Mouse (Mus musculus) B cell, adult 62 days (primary cell): ENCODE data around the gene Zfp54. TPM values are rescaled to one million over a fixed set of nuclear protein-coding genes. Genes with fewer than 3 reads are reported as not detected.

Source experiments
- total RNA-seq: library from RNA; stranded (reverse); gene quantifications from 4 replicates; pipeline ENCODE4 v1.2.4, GENCODE M21; 2023

The Zfp54 gene
- total RNA-seq, result 1.1 to 2.0 TPM (median 1.4 TPM) in 4 replicates

DNA sequence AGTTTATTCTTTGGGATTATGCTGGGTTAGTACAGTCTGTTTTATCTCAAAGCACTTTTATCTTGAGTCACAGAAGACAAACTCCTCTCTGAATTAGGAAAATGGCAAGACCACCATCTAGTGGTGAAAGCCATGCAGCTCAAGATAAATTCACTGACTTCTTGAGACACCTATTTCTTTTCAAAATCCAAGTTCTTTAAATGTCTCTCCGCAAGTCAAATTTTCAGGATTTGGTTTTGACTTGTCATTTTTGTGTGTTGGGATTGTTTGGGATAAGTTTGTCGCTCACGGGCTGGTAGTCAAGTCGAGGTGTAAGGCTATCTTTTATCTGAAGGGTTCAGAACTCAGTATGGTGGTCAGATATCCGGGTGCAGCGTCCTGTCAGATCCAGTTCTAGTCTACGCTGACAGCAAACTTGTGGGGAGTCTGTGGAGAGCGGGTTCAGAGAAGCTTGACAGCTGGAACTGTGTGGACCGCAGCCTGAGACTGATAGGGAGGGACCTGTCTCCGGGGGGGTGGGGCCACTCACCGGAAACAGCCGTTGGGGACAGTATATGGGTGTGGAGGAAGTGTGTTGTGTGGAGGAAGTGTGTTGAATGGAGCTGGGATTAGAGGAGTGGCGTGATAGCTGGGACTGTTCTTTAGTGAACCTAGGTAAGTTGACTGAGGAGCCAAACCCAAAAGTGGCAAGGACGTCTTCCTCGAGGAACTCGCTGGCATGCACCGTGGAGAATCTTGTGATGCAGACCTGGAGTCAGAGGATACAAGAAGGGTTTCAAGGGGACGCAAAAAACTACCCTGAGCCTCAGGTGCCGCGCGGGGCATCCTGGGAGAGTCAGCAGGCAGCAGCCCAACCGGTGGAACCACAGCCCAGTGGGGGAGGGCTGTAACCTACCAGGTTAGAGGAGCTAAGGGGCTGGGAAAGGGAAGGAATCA lies at the start of gene Zfp54:
TSS of gene Zfp54 (plus strand) at position 564 of the 936 bp plus-strand sequence.

DNA sequence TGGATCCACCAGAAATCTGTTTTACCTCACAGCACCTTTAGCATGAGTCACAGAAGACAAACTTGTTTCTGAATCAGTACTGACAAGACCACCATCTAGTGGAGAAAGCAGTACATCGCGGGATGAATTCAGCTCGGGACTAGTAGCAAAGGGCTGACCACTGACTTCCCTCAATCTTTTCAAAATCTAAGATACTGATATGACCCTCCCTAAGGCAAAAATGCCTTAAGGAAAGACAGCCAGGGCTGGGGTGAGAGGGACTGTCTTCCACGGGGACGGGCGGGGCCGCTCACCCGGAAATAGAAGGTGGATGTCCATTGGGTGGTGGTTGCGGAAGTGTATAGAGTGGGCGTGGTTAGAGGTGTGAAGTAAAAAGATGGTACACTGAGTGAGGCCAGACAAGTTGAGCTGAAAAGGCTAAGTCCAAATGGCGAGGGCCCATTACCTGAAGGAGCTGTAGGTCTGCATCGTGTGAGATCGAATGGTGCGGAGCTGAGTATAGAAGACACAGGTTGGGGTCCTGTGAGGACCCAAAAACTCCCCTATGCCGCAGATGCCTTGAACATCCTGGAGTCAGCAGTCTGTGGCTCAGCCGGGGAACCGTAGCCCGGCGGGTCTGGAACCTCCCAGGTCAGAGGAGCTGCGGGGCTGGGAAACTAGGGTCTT lies 39.5 kb upstream of the Zfp54 start, which contains the start of gene Zfp677:
TSS of gene Zfp677 (plus strand) at position 358 of the 666 bp plus-strand sequence.

DNA sequence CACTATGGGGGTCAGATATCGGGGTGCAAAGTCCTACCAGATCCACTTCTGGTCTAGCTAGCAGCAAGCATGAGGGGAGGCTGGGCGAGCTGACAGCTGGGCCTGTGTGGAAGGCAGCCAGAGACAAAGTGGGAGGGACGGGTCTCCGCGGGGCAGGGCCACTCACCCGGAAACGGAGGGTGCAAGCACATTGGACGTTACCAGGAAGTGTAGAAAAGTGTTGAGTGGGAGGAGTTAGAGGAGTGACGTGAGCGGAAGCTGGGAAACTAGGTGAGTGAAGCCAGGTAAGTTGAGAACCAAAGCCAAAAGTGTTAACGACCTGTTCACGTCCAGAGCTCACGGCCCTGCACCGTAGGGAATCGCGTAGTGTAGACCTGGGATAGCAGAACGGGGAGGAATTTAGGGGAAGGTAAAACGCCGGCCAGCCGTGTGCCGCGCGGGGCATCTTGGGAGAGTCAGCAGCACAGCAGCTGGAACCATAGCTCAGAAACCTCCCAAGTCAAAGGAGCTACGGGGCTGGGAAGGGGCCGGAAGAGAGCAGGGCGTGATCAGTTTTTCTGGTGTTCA lies 27.2 kb downstream of the Zfp54 start, which contains the start of gene Zfp51:
TSS of gene Zfp51 (plus strand) at position 237 of the 567 bp plus-strand sequence.

Other genes starting within 250 kb of the Zfp54 start
- not detected in 4 replicates for gene Vmn1r234, start 197.1 kb upstream of the Zfp54 start, total RNA-seq
- not detected in 4 replicates for gene Vmn1r235, start 166.8 kb upstream of the Zfp54 start, total RNA-seq
- gene Vmn1r236, start 140.3 kb upstream of the Zfp54 start, total RNA-seq, result not detected in 4 replicates
- not detected in 4 replicates for gene Vmn1r237, start 111.4 kb upstream of the Zfp54 start, total RNA-seq
- gene Zfp677, start 39.5 kb upstream of the Zfp54 start, total RNA-seq, result 3.3 to 5.0 TPM (median 3.9 TPM) in 4 replicates
- 11.0 to 14.5 TPM (median 13.0 TPM) in 4 replicates for gene Zfp51, start 27.1 kb downstream of the Zfp54 start, total RNA-seq
- 6.3 to 8.8 TPM (median 7.2 TPM) in 4 replicates for gene Zfp53, start 65.8 kb downstream of the Zfp54 start, total RNA-seq
- gene Zfp52, start 112.3 kb downstream of the Zfp54 start, total RNA-seq, result 10.9 to 15.6 TPM (median 12.8 TPM) in 4 replicates
- 1.0 to 1.8 TPM (median 1.5 TPM) in 4 replicates for gene Zfp948, start 143.8 kb downstream of the Zfp54 start, total RNA-seq
- gene Zfp983, start 227.4 kb downstream of the Zfp54 start, total RNA-seq, result 7.5 to 11.4 TPM (median 9.1 TPM) in 4 replicates